Mouse (Mus musculus): ENCODE measurements around the gene Atp5b.

GRCm38 (mm10) chr10:128059207-128059981 lies 23.7 kb upstream of the Atp5b start:
- TF ChIP-seq GATA1 (IDR thresholded peaks at IDR 0.05; ENCODE audit: low read length) (no peak), TAL1 (IDR thresholded peaks at IDR 0.05; ENCODE audit: low read length) (no peak)

All from erythroblast, embryonic 14.5 days (primary cell).